Mouse (Mus musculus): ENCODE results near the gene Sema6d. TPM values are rescaled to one million over a fixed set of nuclear protein-coding genes. Genes with fewer than 3 reads are reported as not detected.

Sema6d gene
- polyA plus RNA-seq, 1 experiment = 3.1 TPM

- no peaks in the 10 kb centered on the region for H3K27me3 ChIP-seq (ENCODE audit: control insufficient read depth, insufficient read depth, insufficient read length)
- H3ac ChIP-seq (ENCODE audit: control insufficient read depth, insufficient read length, low read depth) = no peak overlapping the region
- no peaks in the 10 kb centered on the region for H3K79me3 ChIP-seq (ENCODE audit: low read depth)
- H3K4me3 ChIP-seq (ENCODE audit: insufficient read depth, poor library complexity, severe bottlenecking) = no peak overlapping the region
- no peaks in the 10 kb centered on the region for H3K79me2 ChIP-seq (ENCODE audit: control insufficient read depth, insufficient read depth)
- no peak for TF ChIP-seq MYOG (IDR thresholded peaks at IDR 0.05; ENCODE audit: control insufficient read depth, extremely low read depth, insufficient read length)
- no peak for TF ChIP-seq CTCF (IDR thresholded peaks at IDR 0.05; ENCODE audit: control insufficient read depth, insufficient read depth, insufficient read length)
- no peak for TF ChIP-seq MAX (IDR thresholded peaks at IDR 0.05)
- TF ChIP-seq USF1 (IDR thresholded peaks at IDR 0.05; ENCODE audit: low read depth) = no peak
- no peak for TF ChIP-seq MYOD1 (IDR thresholded peaks at IDR 0.05; ENCODE audit: control insufficient read depth, insufficient read length, low read depth)
- TF ChIP-seq CEBPB (IDR thresholded peaks at IDR 0.05; ENCODE audit: low read depth) = no peak
- no peaks in the 10 kb centered on the region for H3K36me3 ChIP-seq (ENCODE audit: control insufficient read depth, insufficient read depth)
Measured at GRCm38 (mm10) chr2:124605341-124605740, 515.6 kb downstream of the Sema6d start.

- no peaks in the 10 kb centered on the region for H3K36me3 ChIP-seq (ENCODE audit: control insufficient read depth, insufficient read depth)
- TF ChIP-seq CEBPB (IDR thresholded peaks at IDR 0.05; ENCODE audit: low read depth) (no peak), MAX (IDR thresholded peaks at IDR 0.05) (no peak), MYOD1 (IDR thresholded peaks at IDR 0.05; ENCODE audit: control insufficient read depth, insufficient read length, low read depth) (no peak), FOSL1 (IDR thresholded peaks at IDR 0.05; ENCODE audit: insufficient read depth, low read length, poor library complexity, severe bottlenecking) (no peak), CTCF (IDR thresholded peaks at IDR 0.05; ENCODE audit: control insufficient read depth, insufficient read depth, insufficient read length) (no peak), MYOG (IDR thresholded peaks at IDR 0.05; ENCODE audit: control insufficient read depth, extremely low read depth, insufficient read length) (no peak), USF1 (IDR thresholded peaks at IDR 0.05; ENCODE audit: low read depth) (no peak)
- H3K4me3 ChIP-seq (ENCODE audit: insufficient read depth, poor library complexity, severe bottlenecking) = no peak overlapping the region
- H3ac ChIP-seq (ENCODE audit: control insufficient read depth, insufficient read length, low read depth) = no peak overlapping the region
- no peaks in the 10 kb centered on the region for H3K27me3 ChIP-seq (ENCODE audit: control insufficient read depth, insufficient read depth, insufficient read length)
- peaks cover 18% of the 10 kb centered on the region for H3K79me2 ChIP-seq (ENCODE audit: control insufficient read depth, insufficient read depth)
- H3K79me3 ChIP-seq (ENCODE audit: low read depth) = peaks cover 1% of the 10 kb centered on the region
Measured at GRCm38 (mm10) chr2:124607986-124608385, 518.2 kb downstream of the Sema6d start.

- H3K4me3 ChIP-seq (ENCODE audit: insufficient read depth, poor library complexity, severe bottlenecking) = no peak overlapping the region
- H3K36me3 ChIP-seq (ENCODE audit: control insufficient read depth, insufficient read depth) = no peaks in the 10 kb centered on the region
- peaks cover 1% of the 10 kb centered on the region for H3K79me3 ChIP-seq (ENCODE audit: low read depth)
- peaks cover 22% of the 10 kb centered on the region for H3K79me2 ChIP-seq (ENCODE audit: control insufficient read depth, insufficient read depth)
- H3ac ChIP-seq (ENCODE audit: control insufficient read depth, insufficient read length, low read depth) = no peak overlapping the region
- no peak for TF ChIP-seq MYOD1 (IDR thresholded peaks at IDR 0.05; ENCODE audit: control insufficient read depth, insufficient read length, low read depth)
- TF ChIP-seq MAX (IDR thresholded peaks at IDR 0.05) = no peak
- no peaks in the 10 kb centered on the region for H3K27me3 ChIP-seq (ENCODE audit: control insufficient read depth, insufficient read depth, insufficient read length)
Measured at GRCm38 (mm10) chr2:124608546-124608945, 518.8 kb downstream of the Sema6d start.

GRCm38 (mm10) chr2:124609014-124609413 is 519.2 kb downstream of the Sema6d start:
- H3K27me3 ChIP-seq (ENCODE audit: control insufficient read depth, insufficient read depth, insufficient read length) = no peaks in the 10 kb centered on the region
- peak overlapping the region; percentile 53 for H3K4me3 ChIP-seq (ENCODE audit: insufficient read depth, poor library complexity, severe bottlenecking)
- H3K79me2 ChIP-seq (ENCODE audit: control insufficient read depth, insufficient read depth) = peaks cover 22% of the 10 kb centered on the region
- no peak for TF ChIP-seq MYOG (IDR thresholded peaks at IDR 0.05; ENCODE audit: control insufficient read depth, extremely low read depth, insufficient read length)
- TF ChIP-seq CEBPB (IDR thresholded peaks at IDR 0.05; ENCODE audit: low read depth) = no peak
- TF ChIP-seq CTCF (IDR thresholded peaks at IDR 0.05; ENCODE audit: control insufficient read depth, insufficient read depth, insufficient read length) = no peak
- no peak for TF ChIP-seq FOSL1 (IDR thresholded peaks at IDR 0.05; ENCODE audit: insufficient read depth, low read length, poor library complexity, severe bottlenecking)
- no peak for TF ChIP-seq MYOD1 (IDR thresholded peaks at IDR 0.05; ENCODE audit: control insufficient read depth, insufficient read length, low read depth)
- TF ChIP-seq USF1 (IDR thresholded peaks at IDR 0.05; ENCODE audit: low read depth) = no peak
- no peak for TF ChIP-seq MAX (IDR thresholded peaks at IDR 0.05)
- H3K79me3 ChIP-seq (ENCODE audit: low read depth) = peaks cover 1% of the 10 kb centered on the region
- no peaks in the 10 kb centered on the region for H3K36me3 ChIP-seq (ENCODE audit: control insufficient read depth, insufficient read depth)
- no peak overlapping the region for H3ac ChIP-seq (ENCODE audit: control insufficient read depth, insufficient read length, low read depth)

- TF ChIP-seq CTCF (IDR thresholded peaks at IDR 0.05; ENCODE audit: control insufficient read depth, insufficient read depth, insufficient read length) (peak; percentile 19), USF1 (IDR thresholded peaks at IDR 0.05; ENCODE audit: low read depth) (no peak), MYOD1 (IDR thresholded peaks at IDR 0.05; ENCODE audit: control insufficient read depth, insufficient read length, low read depth) (peak; percentile 27)
- Histone ChIP-seq H3ac (ENCODE audit: control insufficient read depth, insufficient read length, low read depth) (peak overlapping the region; percentile 97), H3K36me3 (ENCODE audit: control insufficient read depth, insufficient read depth) (no peaks in the 10 kb centered on the region), H3K79me2 (ENCODE audit: control insufficient read depth, insufficient read depth) (peaks cover 22% of the 10 kb centered on the region), H3K4me3 (ENCODE audit: insufficient read depth, poor library complexity, severe bottlenecking) (peak overlapping the region; percentile 53), H3K27me3 (ENCODE audit: control insufficient read depth, insufficient read depth, insufficient read length) (no peaks in the 10 kb centered on the region), H3K79me3 (ENCODE audit: low read depth) (peaks cover 1% of the 10 kb centered on the region)
Measured at GRCm38 (mm10) chr2:124609711-124610585, 520.2 kb downstream of the Sema6d start.

- Histone ChIP-seq H3K79me2 (ENCODE audit: control insufficient read depth, insufficient read depth) (peaks cover 22% of the 10 kb centered on the region), H3K79me3 (ENCODE audit: low read depth) (peaks cover 1% of the 10 kb centered on the region), H3K36me3 (ENCODE audit: control insufficient read depth, insufficient read depth) (no peaks in the 10 kb centered on the region), H3K27me3 (ENCODE audit: control insufficient read depth, insufficient read depth, insufficient read length) (no peaks in the 10 kb centered on the region), H3K4me3 (ENCODE audit: insufficient read depth, poor library complexity, severe bottlenecking) (peak overlapping the region; percentile 53), H3ac (ENCODE audit: control insufficient read depth, insufficient read length, low read depth) (peak overlapping the region; percentile 87)
- no peak for TF ChIP-seq FOSL1 (IDR thresholded peaks at IDR 0.05; ENCODE audit: insufficient read depth, low read length, poor library complexity, severe bottlenecking)
- TF ChIP-seq CEBPB (IDR thresholded peaks at IDR 0.05; ENCODE audit: low read depth) = no peak
- no peak for TF ChIP-seq CTCF (IDR thresholded peaks at IDR 0.05; ENCODE audit: control insufficient read depth, insufficient read depth, insufficient read length)
- TF ChIP-seq USF1 (IDR thresholded peaks at IDR 0.05; ENCODE audit: low read depth) = no peak
- no peak for TF ChIP-seq MYOD1 (IDR thresholded peaks at IDR 0.05; ENCODE audit: control insufficient read depth, insufficient read length, low read depth)
- no peak for TF ChIP-seq MAX (IDR thresholded peaks at IDR 0.05)
- no peak for TF ChIP-seq MYOG (IDR thresholded peaks at IDR 0.05; ENCODE audit: control insufficient read depth, extremely low read depth, insufficient read length)
Measured at GRCm38 (mm10) chr2:124610586-124611105, 520.9 kb downstream of the Sema6d start.

Data from C2C12 (cell line).